Mouse (Mus musculus) hindbrain, postnatal 0 days (tissue): ENCODE data around the gene Nek2. TPM values are rescaled to one million over a fixed set of nuclear protein-coding genes. Genes with fewer than 3 reads are reported as not detected.

Source experiments
- ATAC-seq: fragments of 200-750 bp; cut with Nextera tagmentation; 2 replicates; pipeline ENCODE4 v1.8.0; 2017; ENCODE audit warnings: mild to moderate bottlenecking, moderate TSS enrichment, moderate library complexity
- DNase-seq: peaks from one replicate; pipeline ENCODE4 v3.0.0-alpha.2; 2015; ENCODE audit warnings: low spot score
- H3K27ac ChIP-seq: fragments of 300-500 bp; sonication (generic); 2 replicates; pipeline ENCODE4 v1.5.1; 2014; ENCODE audit warnings: mild to moderate bottlenecking
- H3K27me3 ChIP-seq: fragments of 300-500 bp; sonication (generic); 2 replicates; pipeline ENCODE4 v1.6.1; 2014; ENCODE audit warnings: low read length, mixed read lengths; ENCODE audit not compliant: insufficient read depth
- H3K36me3 ChIP-seq: fragments of 300-500 bp; sonication (generic); 2 replicates; pipeline ENCODE4 v1.6.1; 2014; ENCODE audit warnings: low read length, mixed read lengths; ENCODE audit not compliant: insufficient read depth
- H3K4me1 ChIP-seq: fragments of 300-500 bp; sonication (generic); 2 replicates; pipeline ENCODE4 v1.6.1; 2014; ENCODE audit warnings: antibody characterized with exemption, low read length, mixed read lengths; ENCODE audit not compliant: insufficient read depth
- H3K4me2 ChIP-seq: fragments of 300-500 bp; sonication (generic); 2 replicates; pipeline ENCODE4 v1.6.1; 2014; ENCODE audit warnings: low read depth, mild to moderate bottlenecking, low read length, moderate library complexity, mixed read lengths
- H3K4me3 ChIP-seq: fragments of 300-500 bp; sonication (generic); 2 replicates; pipeline ENCODE4 v1.5.1; 2014; ENCODE audit warnings: low read length
- H3K9ac ChIP-seq: fragments of 300-500 bp; sonication (generic); replicated peaks from 2 replicates; pipeline ENCODE4 v1.6.1; 2014; ENCODE audit warnings: mild to moderate bottlenecking, low read length, moderate library complexity, mixed read lengths
- H3K9me3 ChIP-seq: fragments of 300-500 bp; sonication (generic); 2 replicates; pipeline ENCODE4 v1.6.1; 2016; ENCODE audit warnings: low read length, mixed read lengths
- CTCF ChIP-seq: IDR thresholded peaks from 2 replicates; pipeline ENCODE4 v1.5.1; 2016; ENCODE audit warnings: antibody characterized with exemption, control low read depth, low read depth
- WGBS: fragments of 180-500 bp; shearing (Covaris S2); extraction: QIAGEN DNeasy Blood & Tissue Kit; methylation state at CpG from one replicate; pipeline ENCODE4 v1.1.7; 2014; 5-methylcytosine and 5-hydroxymethylcytosine counted together
- polyA plus RNA-seq: library from polyadenylated mRNA; unstranded; fragments of >200 nt; fragmentation: Nextera tagmentation; extraction: Ambion mirVana; gene quantifications from 2 replicates; pipeline ENCODE4 v1.2.1, GENCODE M21; 2015
- total RNA-seq: library from RNA; depleted of rRNA; stranded (reverse); fragments of >200 nt; gene quantifications from 2 replicates; pipeline ENCODE4 v1.2.3, GENCODE M21; 2014; rRNA removed

Nek2 gene
- total and polyA plus RNA-seq, 2 experiments from 2014 or later = 7.7 to 9.1 TPM

GRCm38 (mm10) chr1:191881663-191882062 lies 60.4 kb downstream of the Nek2 start:
- WGBS = 75% methylated on average over 2 of the region's 2 CpGs

More at GRCm38 (mm10) chr1:191881663-191882062, 60.4 kb downstream of the Nek2 start:
- Histone ChIP-seq H3K4me2 (no peak overlapping the region), H3K4me3 (no peak overlapping the region), H3K27me3 (no peaks in the 10 kb centered on the region), H3K4me1 (peaks cover 3% of the 10 kb centered on the region; the same call in 1 of the 2 replicates), H3K36me3 (no peaks in the 10 kb centered on the region), H3K9me3 (no peaks in the 10 kb centered on the region), H3K27ac (no peak overlapping the region), H3K9ac (no peak overlapping the region)
- ATAC-seq (no peak), DNase-seq (no peak)
- no peak for TF ChIP-seq CTCF

Other genes starting within 250 kb of the Nek2 start
- gene Dtl, start 245.9 kb upstream of the Nek2 start, total RNA-seq = 5.1 and 6.6 TPM in 2 replicates
- gene Dtl, start 245.9 kb upstream of the Nek2 start, polyA plus RNA-seq = 7.5 and 8.0 TPM in 2 replicates
- gene Ints7, start 245.8 kb upstream of the Nek2 start, total RNA-seq = 34.1 and 41.3 TPM in 2 replicates
- gene Ints7, start 245.8 kb upstream of the Nek2 start, polyA plus RNA-seq = 26.3 and 28.7 TPM in 2 replicates
- gene Lpgat1, start 103.6 kb upstream of the Nek2 start, total RNA-seq = 44.2 and 49.9 TPM in 2 replicates
- 46.7 and 47.7 TPM in 2 replicates for gene Lpgat1, start 103.6 kb upstream of the Nek2 start, polyA plus RNA-seq
- 22.1 and 27.7 TPM in 2 replicates for gene Slc30a1, start 85.3 kb downstream of the Nek2 start, total RNA-seq
- 5.1 TPM in 2 replicates for gene Slc30a1, start 85.3 kb downstream of the Nek2 start, polyA plus RNA-seq
- gene Rd3, start 155.9 kb downstream of the Nek2 start, total RNA-seq = 1.8 and 2.2 TPM in 2 replicates
- gene Rd3, start 155.9 kb downstream of the Nek2 start, polyA plus RNA-seq = 2.6 and 3.0 TPM in 2 replicates